Mouse (Mus musculus): ENCODE measurements at regions not wholly inside any gene's neighbourhood (a gene's known extent, or its start where the extent isn't known, plus 50 kb on each side); places are given as distances from the start of the nearest gene placed in this dataset.

GRCm38 (mm10) chr12:96114727-96115379, 422.8 kb downstream of the Flrt2 start:
- no peaks in the 10 kb centered on the region for H3K4me1 ChIP-seq
- H3K27me3 ChIP-seq, result no peaks in the 10 kb centered on the region
- H3K36me3 ChIP-seq, result no peaks in the 10 kb centered on the region
- 47% methylated on average over 3 of the region's 3 CpGs for WGBS
- H3K4me2 ChIP-seq, result no peak overlapping the region
- H3K9ac ChIP-seq, result no peak overlapping the region
- H3K9me3 ChIP-seq, result no peaks in the 10 kb centered on the region
- H3K27ac ChIP-seq, result no peak overlapping the region
- H3K4me3 ChIP-seq, result no peak overlapping the region
- no peak for ATAC-seq (ENCODE audit: insufficient number of reproducible peaks, insufficient read depth, low FRiP score, low TSS enrichment, low read depth)

GRCm38 (mm10) chr12:96117553-96117952, 425.5 kb downstream of the Flrt2 start:
- Histone ChIP-seq H3K4me1 (no peaks in the 10 kb centered on the region), H3K4me3 (no peak overlapping the region), H3K27ac (no peak overlapping the region), H3K36me3 (no peaks in the 10 kb centered on the region), H3K27me3 (no peaks in the 10 kb centered on the region), H3K9me3 (no peaks in the 10 kb centered on the region), H3K4me2 (no peak overlapping the region), H3K9ac (no peak overlapping the region)
- WGBS, result 90% methylated on average over 3 of the region's 3 CpGs
- no peak for ATAC-seq (ENCODE audit: insufficient number of reproducible peaks, insufficient read depth, low FRiP score, low TSS enrichment, low read depth)

- 85% methylated on average over 2 of the region's 2 CpGs for WGBS
- no peaks in the 10 kb centered on the region for H3K27me3 ChIP-seq
- no peak overlapping the region for H3K4me3 ChIP-seq
- no peak overlapping the region for H3K27ac ChIP-seq
- no peak overlapping the region for H3K4me2 ChIP-seq
- H3K4me1 ChIP-seq, result no peaks in the 10 kb centered on the region
- no peak for ATAC-seq (ENCODE audit: insufficient number of reproducible peaks, insufficient read depth, low FRiP score, low TSS enrichment, low read depth)
- no peak overlapping the region for H3K9ac ChIP-seq
- no peaks in the 10 kb centered on the region for H3K9me3 ChIP-seq
- H3K36me3 ChIP-seq, result no peaks in the 10 kb centered on the region
Measured at GRCm38 (mm10) chr12:96124156-96124931, 432.3 kb downstream of the Flrt2 start.

GRCm38 (mm10) chr12:96129870-96130454, 437.9 kb downstream of the Flrt2 start:
- Histone ChIP-seq H3K36me3 (no peaks in the 10 kb centered on the region), H3K9me3 (no peaks in the 10 kb centered on the region), H3K4me2 (no peak overlapping the region), H3K4me1 (no peaks in the 10 kb centered on the region), H3K4me3 (no peak overlapping the region), H3K27me3 (no peaks in the 10 kb centered on the region), H3K27ac (no peak overlapping the region), H3K9ac (no peak overlapping the region)
- ATAC-seq (ENCODE audit: insufficient number of reproducible peaks, insufficient read depth, low FRiP score, low TSS enrichment, low read depth), result no peak
- 52% methylated on average over 4 of the region's 4 CpGs for WGBS

GRCm38 (mm10) chr12:96130796-96131512, 438.9 kb downstream of the Flrt2 start:
- H3K36me3 ChIP-seq, result no peaks in the 10 kb centered on the region
- no peak overlapping the region for H3K27ac ChIP-seq
- no peaks in the 10 kb centered on the region for H3K9me3 ChIP-seq
- no peak overlapping the region for H3K9ac ChIP-seq
- 59% methylated on average over 9 of the region's 9 CpGs for WGBS
- no peaks in the 10 kb centered on the region for H3K4me1 ChIP-seq
- ATAC-seq (ENCODE audit: insufficient number of reproducible peaks, insufficient read depth, low FRiP score, low TSS enrichment, low read depth), result no peak
- no peaks in the 10 kb centered on the region for H3K27me3 ChIP-seq
- no peak overlapping the region for H3K4me2 ChIP-seq
- no peak overlapping the region for H3K4me3 ChIP-seq

GRCm38 (mm10) chr12:96134136-96134535, 442.1 kb downstream of the Flrt2 start:
- Histone ChIP-seq H3K4me1 (no peaks in the 10 kb centered on the region), H3K9me3 (no peaks in the 10 kb centered on the region), H3K4me2 (no peak overlapping the region), H3K27me3 (no peaks in the 10 kb centered on the region), H3K4me3 (no peak overlapping the region), H3K9ac (no peak overlapping the region), H3K27ac (no peak overlapping the region), H3K36me3 (no peaks in the 10 kb centered on the region)
- no peak for ATAC-seq (ENCODE audit: insufficient number of reproducible peaks, insufficient read depth, low FRiP score, low TSS enrichment, low read depth)
- 61% methylated on average over 5 of the region's 5 CpGs for WGBS

GRCm38 (mm10) chr12:96141748-96142147, 449.7 kb downstream of the Flrt2 start:
- Histone ChIP-seq H3K36me3 (no peaks in the 10 kb centered on the region), H3K4me3 (no peak overlapping the region), H3K27me3 (no peaks in the 10 kb centered on the region), H3K27ac (no peak overlapping the region), H3K4me2 (no peak overlapping the region), H3K9me3 (no peaks in the 10 kb centered on the region), H3K4me1 (no peaks in the 10 kb centered on the region), H3K9ac (no peak overlapping the region)
- WGBS, result 25% methylated on average over 2 of the region's 2 CpGs
- ATAC-seq (ENCODE audit: insufficient number of reproducible peaks, insufficient read depth, low FRiP score, low TSS enrichment, low read depth), result no peak

- Histone ChIP-seq H3K9me3 (no peaks in the 10 kb centered on the region), H3K27ac (no peak overlapping the region), H3K36me3 (no peaks in the 10 kb centered on the region), H3K4me1 (no peaks in the 10 kb centered on the region), H3K4me2 (no peak overlapping the region), H3K4me3 (no peak overlapping the region), H3K9ac (no peak overlapping the region), H3K27me3 (no peaks in the 10 kb centered on the region)
- 57% methylated on average over 3 of the region's 3 CpGs for WGBS
- no peak for ATAC-seq (ENCODE audit: insufficient number of reproducible peaks, insufficient read depth, low FRiP score, low TSS enrichment, low read depth)
Measured at GRCm38 (mm10) chr12:96154095-96154494, 462.1 kb downstream of the Flrt2 start.

- Histone ChIP-seq H3K27me3 (no peaks in the 10 kb centered on the region), H3K4me1 (no peaks in the 10 kb centered on the region), H3K9me3 (no peaks in the 10 kb centered on the region), H3K36me3 (no peaks in the 10 kb centered on the region), H3K27ac (no peak overlapping the region), H3K4me2 (no peak overlapping the region), H3K4me3 (no peak overlapping the region), H3K9ac (no peak overlapping the region)
- WGBS, result 83% methylated on average over 1 of the region's 1 CpGs
- ATAC-seq (ENCODE audit: insufficient number of reproducible peaks, insufficient read depth, low FRiP score, low TSS enrichment, low read depth), result no peak
Measured at GRCm38 (mm10) chr12:96167551-96167950, 475.5 kb downstream of the Flrt2 start.

- no peak overlapping the region for H3K27ac ChIP-seq
Measured at GRCm38 (mm10) chr12:96198928-96199327, 506.9 kb downstream of the Flrt2 start.

GRCm38 (mm10) chr12:96201855-96202254, 509.8 kb downstream of the Flrt2 start:
- WGBS, result 85% methylated on average over 1 of the region's 1 CpGs
- Histone ChIP-seq H3K36me3 (no peaks in the 10 kb centered on the region), H3K27ac (no peak overlapping the region), H3K27me3 (no peaks in the 10 kb centered on the region), H3K4me3 (no peak overlapping the region), H3K9me3 (no peaks in the 10 kb centered on the region), H3K4me1 (no peaks in the 10 kb centered on the region), H3K9ac (no peak overlapping the region), H3K4me2 (no peak overlapping the region)
- no peak for ATAC-seq (ENCODE audit: insufficient number of reproducible peaks, insufficient read depth, low FRiP score, low TSS enrichment, low read depth)

More at GRCm38 (mm10) chr12:96198928-96199327, 506.9 kb downstream of the Flrt2 start:
- Histone ChIP-seq H3K4me3 (no peak overlapping the region), H3K27me3 (no peaks in the 10 kb centered on the region), H3K36me3 (no peaks in the 10 kb centered on the region), H3K9ac (no peak overlapping the region), H3K4me2 (no peak overlapping the region), H3K4me1 (no peaks in the 10 kb centered on the region), H3K9me3 (no peaks in the 10 kb centered on the region)
- 83% methylated on average over 1 of the region's 1 CpGs for WGBS
- no peak for ATAC-seq (ENCODE audit: insufficient number of reproducible peaks, insufficient read depth, low FRiP score, low TSS enrichment, low read depth)

Data from embryonic facial prominence, embryonic 13.5 days (tissue).